Mouse (Mus musculus) hindbrain, embryonic 16.5 days (tissue): Measurements from ENCODE around the gene Hmgcl. TPM values are rescaled to one million over a fixed set of nuclear protein-coding genes. Genes with fewer than 3 reads are reported as not detected.

Experiments used
- ATAC-seq: fragments of 200-750 bp; cut with Nextera tagmentation; 2 replicates; pipeline ENCODE4 v1.8.0; 2017; ENCODE audit warnings: moderate TSS enrichment, moderate library complexity
- H3K27ac ChIP-seq: fragments of 300-500 bp; sonication (generic); 2 replicates; pipeline ENCODE4 v1.5.1; 2014; ENCODE audit warnings: low read depth, mild to moderate bottlenecking, control low read depth, low read length, moderate library complexity
- H3K27me3 ChIP-seq: fragments of 300-500 bp; sonication (generic); replicated peaks from 2 replicates; pipeline ENCODE4 v1.6.1; 2014; ENCODE audit warnings: low read length; ENCODE audit not compliant: control insufficient read depth, insufficient read depth
- H3K36me3 ChIP-seq: fragments of 300-500 bp; sonication (generic); 2 replicates; pipeline ENCODE4 v1.6.1; 2014; ENCODE audit warnings: mild to moderate bottlenecking, low read length, moderate library complexity, mixed read lengths; ENCODE audit not compliant: control insufficient read depth, insufficient read depth
- H3K4me1 ChIP-seq: fragments of 300-500 bp; sonication (generic); 2 replicates; pipeline ENCODE4 v1.6.1; 2014; ENCODE audit warnings: low read depth, low read length; ENCODE audit not compliant: control insufficient read depth, insufficient read depth
- H3K4me2 ChIP-seq: fragments of 300-500 bp; sonication (generic); 2 replicates; pipeline ENCODE4 v1.6.1; 2014; ENCODE audit warnings: mild to moderate bottlenecking, low read length, control low read depth, moderate library complexity
- H3K4me3 ChIP-seq: fragments of 300-500 bp; sonication (generic); 2 replicates; pipeline ENCODE4 v1.5.1; 2014; ENCODE audit warnings: mild to moderate bottlenecking, low read length, control low read depth, moderate library complexity
- H3K9ac ChIP-seq: fragments of 300-500 bp; sonication (generic); 2 replicates; pipeline ENCODE4 v1.6.1; 2014; ENCODE audit warnings: low read depth, mild to moderate bottlenecking, control low read depth, low read length, moderate library complexity
- H3K9me3 ChIP-seq: fragments of 300-500 bp; sonication (generic); 2 replicates; pipeline ENCODE4 v1.6.1; 2014; ENCODE audit warnings: mild to moderate bottlenecking, low read length, moderate library complexity; ENCODE audit not compliant: control insufficient read depth
- WGBS: fragments of 180-500 bp; shearing (Covaris S2); extraction: QIAGEN DNeasy Blood & Tissue Kit; methylation state at CpG from one replicate; pipeline ENCODE4 v1.1.7; 2014; 5-methylcytosine and 5-hydroxymethylcytosine counted together
- polyA plus RNA-seq: library from polyadenylated mRNA; unstranded; fragments of >200 nt; fragmentation: Nextera tagmentation; extraction: Ambion mirVana; gene quantifications from 2 replicates; pipeline ENCODE4 v1.2.1, GENCODE M21; 2015

The Hmgcl gene
- polyA plus RNA-seq, 1 experiment from 2014 or later: 66.8 TPM

GRCm38 (mm10) chr4:135949475-135949874 is 3.2 kb downstream of the Hmgcl start:
- WGBS: 80% methylated on average over 9 of the region's 10 CpGs
- Histone ChIP-seq H3K27me3 (no peaks in the 10 kb centered on the region), H3K27ac (peak overlapping the region; percentile 7; the same call in 1 of the 2 replicates), H3K4me3 (no peak overlapping the region), H3K9ac (no peak overlapping the region), H3K4me2 (no peak overlapping the region), H3K36me3 (peaks cover 16% of the 10 kb centered on the region), H3K4me1 (peaks cover 22% of the 10 kb centered on the region), H3K9me3 (no peaks in the 10 kb centered on the region)
- no peak for ATAC-seq

GRCm38 (mm10) chr4:135949911-135950310 is 3.7 kb downstream of the Hmgcl start:
- Histone ChIP-seq H3K36me3 (peaks cover 17% of the 10 kb centered on the region), H3K9ac (no peak overlapping the region), H3K27me3 (no peaks in the 10 kb centered on the region), H3K4me1 (peaks cover 22% of the 10 kb centered on the region), H3K27ac (peak overlapping the region; percentile 7; the same call in 1 of the 2 replicates), H3K4me2 (no peak overlapping the region), H3K9me3 (no peaks in the 10 kb centered on the region), H3K4me3 (no peak overlapping the region)
- no peak for ATAC-seq
- 54% methylated on average over 6 of the region's 6 CpGs for WGBS

GRCm38 (mm10) chr4:135950365-135950764 is 4.1 kb downstream of the Hmgcl start:
- no peak overlapping the region for H3K4me3 ChIP-seq
- peaks cover 22% of the 10 kb centered on the region for H3K4me1 ChIP-seq
- 89% methylated on average over 6 of the region's 6 CpGs for WGBS
- ATAC-seq: no peak
- H3K9me3 ChIP-seq: no peaks in the 10 kb centered on the region
- no peak overlapping the region for H3K4me2 ChIP-seq
- no peaks in the 10 kb centered on the region for H3K27me3 ChIP-seq
- no peak overlapping the region for H3K9ac ChIP-seq
- H3K27ac ChIP-seq: no peak overlapping the region
- H3K36me3 ChIP-seq: peaks cover 19% of the 10 kb centered on the region

GRCm38 (mm10) chr4:135951505-135951904 is 5.3 kb downstream of the Hmgcl start:
- Histone ChIP-seq H3K27me3 (no peaks in the 10 kb centered on the region), H3K9me3 (no peaks in the 10 kb centered on the region), H3K4me3 (no peak overlapping the region), H3K9ac (no peak overlapping the region), H3K36me3 (peaks cover 22% of the 10 kb centered on the region), H3K27ac (no peak overlapping the region), H3K4me1 (peaks cover 16% of the 10 kb centered on the region), H3K4me2 (no peak overlapping the region)
- ATAC-seq: no peak
- 93% methylated on average over 3 of the region's 3 CpGs for WGBS

GRCm38 (mm10) chr4:135953179-135953578 is 6.9 kb downstream of the Hmgcl start:
- Histone ChIP-seq H3K27ac (no peak overlapping the region), H3K4me1 (peaks cover 7% of the 10 kb centered on the region), H3K4me3 (no peak overlapping the region), H3K27me3 (no peaks in the 10 kb centered on the region), H3K36me3 (peaks cover 29% of the 10 kb centered on the region), H3K9ac (no peak overlapping the region), H3K9me3 (no peaks in the 10 kb centered on the region), H3K4me2 (no peak overlapping the region)
- 96% methylated on average over 3 of the region's 3 CpGs for WGBS
- no peak for ATAC-seq

- Histone ChIP-seq H3K9ac (no peak overlapping the region), H3K36me3 (peaks cover 35% of the 10 kb centered on the region), H3K9me3 (no peaks in the 10 kb centered on the region), H3K4me1 (0 out of 2 replicates have a peak, but pooled peaks cover 3% of the 10 kb centered on the region), H3K4me3 (no peak overlapping the region), H3K4me2 (no peak overlapping the region), H3K27ac (no peak overlapping the region), H3K27me3 (no peaks in the 10 kb centered on the region)
- 10% methylated on average over 2 of the region's 2 CpGs for WGBS
- ATAC-seq: no peak
These were observed 8.0 kb downstream of the Hmgcl start for GRCm38 (mm10) chr4:135954241-135954640.

- no peaks in the 10 kb centered on the region for H3K9me3 ChIP-seq
- H3K27ac ChIP-seq: no peak overlapping the region
- no peak overlapping the region for H3K9ac ChIP-seq
- ATAC-seq: no peak
- no peak overlapping the region for H3K4me2 ChIP-seq
- H3K4me1 ChIP-seq: no peaks in the 10 kb centered on the region
- WGBS: 74% methylated on average over 7 of the region's 9 CpGs
- no peaks in the 10 kb centered on the region for H3K27me3 ChIP-seq
- no peak overlapping the region for H3K4me3 ChIP-seq
- H3K36me3 ChIP-seq: peaks cover 44% of the 10 kb centered on the region
These were observed 9.6 kb downstream of the Hmgcl start for GRCm38 (mm10) chr4:135955886-135956285.

GRCm38 (mm10) chr4:135958354-135958753 is 12.1 kb downstream of the Hmgcl start:
- ATAC-seq: no peak
- no peaks in the 10 kb centered on the region for H3K27me3 ChIP-seq
- peaks cover 6% of the 10 kb centered on the region for H3K4me1 ChIP-seq
- no peak overlapping the region for H3K27ac ChIP-seq
- WGBS: 63% methylated on average over 8 of the region's 8 CpGs
- no peak overlapping the region for H3K4me2 ChIP-seq
- H3K36me3 ChIP-seq: peaks cover 33% of the 10 kb centered on the region
- H3K4me3 ChIP-seq: no peak overlapping the region
- no peak overlapping the region for H3K9ac ChIP-seq
- H3K9me3 ChIP-seq: no peaks in the 10 kb centered on the region

GRCm38 (mm10) chr4:135960717-135961116 is 14.5 kb downstream of the Hmgcl start:
- Histone ChIP-seq H3K27me3 (no peaks in the 10 kb centered on the region), H3K9me3 (no peaks in the 10 kb centered on the region), H3K4me2 (no peak overlapping the region), H3K27ac (no peak overlapping the region), H3K36me3 (peaks cover 26% of the 10 kb centered on the region), H3K4me3 (no peak overlapping the region), H3K4me1 (peaks cover 17% of the 10 kb centered on the region), H3K9ac (no peak overlapping the region)
- no peak for ATAC-seq
- WGBS: 16% methylated on average over 5 of the region's 5 CpGs

GRCm38 (mm10) chr4:135961709-135962108 is 15.5 kb downstream of the Hmgcl start:
- WGBS: 91% methylated on average over 5 of the region's 5 CpGs
- no peak overlapping the region for H3K27ac ChIP-seq
- no peak overlapping the region for H3K4me3 ChIP-seq
- H3K9ac ChIP-seq: no peak overlapping the region
- H3K4me1 ChIP-seq: peaks cover 17% of the 10 kb centered on the region
- no peak for ATAC-seq
- no peak overlapping the region for H3K4me2 ChIP-seq
- H3K9me3 ChIP-seq: no peaks in the 10 kb centered on the region
- H3K36me3 ChIP-seq: peaks cover 28% of the 10 kb centered on the region
- no peaks in the 10 kb centered on the region for H3K27me3 ChIP-seq
